Mouse (Mus musculus) midbrain, embryonic 14.5 days (tissue): ENCODE data around the gene Kcnip4. TPM values are rescaled to one million over a fixed set of nuclear protein-coding genes. Genes with fewer than 3 reads are reported as not detected.

ENCODE experiments used
- ATAC-seq: fragments of 200-750 bp; cut with Nextera tagmentation; 2 replicates; pipeline ENCODE4 v1.8.0; 2017; ENCODE audit warnings: moderate number of reproducible peaks, moderate library complexity; ENCODE audit not compliant: low FRiP score, low TSS enrichment
- DNase-seq: peaks from one replicate; pipeline ENCODE4 v3.0.0-alpha.2; 2015
- H3K27ac ChIP-seq: fragments of 300-500 bp; sonication (generic); replicated peaks from 2 replicates; pipeline ENCODE4 v1.5.1; 2014; ENCODE audit warnings: mild to moderate bottlenecking, low read depth, low read length, moderate library complexity
- H3K27me3 ChIP-seq: fragments of 300-500 bp; sonication (generic); 2 replicates; pipeline ENCODE4 v1.6.1; 2014; ENCODE audit warnings: low read length, control low read depth, mixed read lengths; ENCODE audit not compliant: control insufficient read depth, insufficient read depth
- H3K36me3 ChIP-seq: fragments of 300-500 bp; sonication (generic); 2 replicates; pipeline ENCODE4 v1.6.1; 2014; ENCODE audit warnings: low read length, control low read depth; ENCODE audit not compliant: control insufficient read depth, insufficient read depth
- H3K4me1 ChIP-seq: fragments of 300-500 bp; sonication (generic); 2 replicates; pipeline ENCODE4 v1.6.1; 2014; ENCODE audit warnings: mild to moderate bottlenecking, antibody characterized with exemption, low read length, control low read depth; ENCODE audit not compliant: control insufficient read depth, insufficient read depth
- H3K4me2 ChIP-seq: fragments of 300-500 bp; sonication (generic); 2 replicates; pipeline ENCODE4 v1.6.1; 2014; ENCODE audit warnings: mild to moderate bottlenecking, low read length, moderate library complexity
- H3K4me3 ChIP-seq: fragments of 300-500 bp; sonication (generic); replicated peaks from 2 replicates; pipeline ENCODE4 v1.5.1; 2014; ENCODE audit warnings: low read depth, low read length
- H3K9ac ChIP-seq: fragments of 300-500 bp; sonication (generic); replicated peaks from 2 replicates; pipeline ENCODE4 v1.6.1; 2014; ENCODE audit warnings: mild to moderate bottlenecking, low read length, moderate library complexity
- H3K9me3 ChIP-seq: fragments of 300-500 bp; sonication (generic); 2 replicates; pipeline ENCODE4 v1.6.1; 2016; ENCODE audit warnings: low read length, control low read depth, mixed read lengths; ENCODE audit not compliant: control insufficient read depth
- WGBS: fragments of 180-500 bp; shearing (Covaris S2); extraction: QIAGEN DNeasy Blood & Tissue Kit; methylation state at CpG from one replicate; pipeline ENCODE4 v1.1.7; 2014; 5-methylcytosine and 5-hydroxymethylcytosine counted together
- polyA plus RNA-seq: library from polyadenylated mRNA; unstranded; fragments of >200 nt; fragmentation: Nextera tagmentation; extraction: Ambion mirVana; gene quantifications from 2 replicates; pipeline ENCODE4 v1.2.1, GENCODE M21; 2014

The Kcnip4 gene
- polyA plus RNA-seq, 1 experiment from 2014 or later = 18.6 TPM

GRCm38 (mm10) chr5:48840971-48841370, 683.7 kb downstream of the Kcnip4 start:
- peaks cover 4% of the 10 kb centered on the region; the same call in 1 of the 2 replicates for H3K4me1 ChIP-seq
- DNase-seq (no peak), ATAC-seq (no peak)
- no peak overlapping the region for H3K27ac ChIP-seq
- H3K9ac ChIP-seq = no peak overlapping the region
- H3K27me3 ChIP-seq = no peaks in the 10 kb centered on the region
- no peaks in the 10 kb centered on the region for H3K36me3 ChIP-seq
- H3K4me2 ChIP-seq = no peak overlapping the region
- no peaks in the 10 kb centered on the region for H3K9me3 ChIP-seq
- no peak overlapping the region for H3K4me3 ChIP-seq
- 21% methylated on average over 2 of the region's 2 CpGs for WGBS

GRCm38 (mm10) chr5:48795526-48795925, 729.2 kb downstream of the Kcnip4 start:
- H3K27me3 ChIP-seq = no peaks in the 10 kb centered on the region
- H3K9me3 ChIP-seq = no peaks in the 10 kb centered on the region
- H3K4me2 ChIP-seq = no peak overlapping the region
- H3K4me1 ChIP-seq = no peaks in the 10 kb centered on the region
- no peak overlapping the region for H3K9ac ChIP-seq
- H3K36me3 ChIP-seq = no peaks in the 10 kb centered on the region
- 81% methylated on average over 1 of the region's 1 CpGs for WGBS
- H3K27ac ChIP-seq = no peak overlapping the region
- DNase-seq (no peak), ATAC-seq (no peak)
- no peak overlapping the region for H3K4me3 ChIP-seq

DNA sequence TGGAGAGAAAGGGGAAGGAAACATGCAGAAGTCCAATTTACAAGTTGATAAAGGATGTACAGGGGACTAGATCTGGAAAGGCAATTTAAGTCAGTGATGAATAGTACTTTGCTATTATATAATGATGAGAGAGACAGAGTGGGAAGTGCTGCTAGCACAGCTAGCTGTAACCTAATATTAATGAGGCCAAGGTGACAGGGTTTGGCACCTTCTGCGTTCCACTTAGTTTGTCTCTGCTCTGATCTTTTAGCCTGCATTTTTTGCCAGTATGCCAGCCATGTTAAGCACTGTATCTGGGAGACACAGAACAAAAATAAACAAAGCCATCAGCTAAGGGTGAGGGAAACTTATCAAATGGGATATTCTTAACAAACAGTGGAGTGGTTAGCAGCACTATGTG, 745.3 kb downstream of the Kcnip4 start:
- H3K36me3 ChIP-seq = no peaks in the 10 kb centered on the region
- no peaks in the 10 kb centered on the region for H3K4me1 ChIP-seq
- H3K9me3 ChIP-seq = no peaks in the 10 kb centered on the region
- H3K27me3 ChIP-seq = no peaks in the 10 kb centered on the region
- H3K9ac ChIP-seq = no peak overlapping the region
- no peak overlapping the region for H3K4me2 ChIP-seq
- DNase-seq (no peak), ATAC-seq (no peak)
- 68% methylated on average over 1 of the region's 1 CpGs for WGBS
- no peak overlapping the region for H3K27ac ChIP-seq
- H3K4me3 ChIP-seq = no peak overlapping the region

GRCm38 (mm10) chr5:48748613-48749012, 776.1 kb downstream of the Kcnip4 start:
- H3K4me2 ChIP-seq = no peak overlapping the region
- no peak overlapping the region for H3K27ac ChIP-seq
- H3K27me3 ChIP-seq = no peaks in the 10 kb centered on the region
- ATAC-seq = 0 out of 2 replicates have a peak, but pooled peaks have one; percentile 31
- H3K9ac ChIP-seq = no peak overlapping the region
- no peaks in the 10 kb centered on the region for H3K9me3 ChIP-seq
- no peak for DNase-seq
- H3K4me3 ChIP-seq = no peak overlapping the region
- no peaks in the 10 kb centered on the region for H3K4me1 ChIP-seq
- H3K36me3 ChIP-seq = no peaks in the 10 kb centered on the region

GRCm38 (mm10) chr5:48737640-48738039, 787.1 kb downstream of the Kcnip4 start:
- Histone ChIP-seq H3K4me3 (no peak overlapping the region), H3K4me1 (no peaks in the 10 kb centered on the region), H3K27ac (no peak overlapping the region), H3K9me3 (no peaks in the 10 kb centered on the region), H3K9ac (no peak overlapping the region), H3K27me3 (no peaks in the 10 kb centered on the region), H3K36me3 (no peaks in the 10 kb centered on the region), H3K4me2 (no peak overlapping the region)
- DNase-seq (peak; percentile 54), ATAC-seq (peak; percentile 50; the same call in 1 of the 2 replicates)
- WGBS = 58% methylated on average over 2 of the region's 2 CpGs

DNA sequence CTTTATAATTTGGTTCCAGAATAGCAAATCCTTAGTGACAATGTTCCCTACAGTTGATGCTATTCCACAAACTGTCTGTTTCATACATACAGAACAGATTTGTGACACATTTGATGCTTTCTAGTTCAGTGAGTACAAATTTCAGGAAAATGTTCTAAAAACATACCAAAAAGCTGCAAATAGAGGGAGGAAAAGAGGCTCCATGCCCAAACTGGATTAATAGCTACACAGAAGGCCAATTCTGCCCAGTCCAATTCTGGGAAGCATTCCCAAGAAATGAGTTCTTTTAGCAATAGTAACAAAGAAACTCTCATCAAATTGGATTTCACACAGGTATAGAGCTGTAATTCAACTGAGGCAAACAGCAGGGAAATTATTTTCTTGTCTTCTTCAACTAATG, 806.5 kb downstream of the Kcnip4 start:
- no peak overlapping the region for H3K9ac ChIP-seq
- H3K27ac ChIP-seq = no peak overlapping the region
- no peaks in the 10 kb centered on the region for H3K4me1 ChIP-seq
- H3K4me3 ChIP-seq = no peak overlapping the region
- H3K9me3 ChIP-seq = no peaks in the 10 kb centered on the region
- no peak overlapping the region for H3K4me2 ChIP-seq
- ATAC-seq (no peak), DNase-seq (no peak)
- no peaks in the 10 kb centered on the region for H3K36me3 ChIP-seq
- no peaks in the 10 kb centered on the region for H3K27me3 ChIP-seq

DNA sequence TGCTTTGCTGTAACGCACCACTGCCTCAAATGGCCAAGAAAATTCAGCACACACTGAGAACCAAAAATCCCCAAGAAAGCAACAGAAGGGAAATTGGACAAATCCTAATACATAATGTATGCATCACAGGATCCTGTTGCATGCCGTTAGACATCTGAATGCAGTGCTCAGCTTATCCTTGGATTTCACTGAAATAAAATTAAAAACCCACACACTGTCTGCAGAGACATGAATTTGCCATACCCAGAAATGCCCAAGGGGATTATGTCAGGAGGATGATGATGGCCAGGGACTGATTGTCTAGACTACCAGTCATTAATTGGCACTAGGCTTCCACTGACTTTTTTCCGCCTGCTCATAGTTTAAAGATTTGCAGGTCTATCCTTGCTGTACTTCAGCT, 818.7 kb downstream of the Kcnip4 start:
- Histone ChIP-seq H3K27ac (no peak overlapping the region), H3K27me3 (no peaks in the 10 kb centered on the region), H3K36me3 (no peaks in the 10 kb centered on the region), H3K9me3 (no peaks in the 10 kb centered on the region), H3K4me3 (no peak overlapping the region), H3K9ac (no peak overlapping the region), H3K4me1 (no peaks in the 10 kb centered on the region), H3K4me2 (no peak overlapping the region)
- DNase-seq (peak; percentile 28), ATAC-seq (no peak)
- WGBS = 58% methylated on average over 3 of the region's 3 CpGs

DNA sequence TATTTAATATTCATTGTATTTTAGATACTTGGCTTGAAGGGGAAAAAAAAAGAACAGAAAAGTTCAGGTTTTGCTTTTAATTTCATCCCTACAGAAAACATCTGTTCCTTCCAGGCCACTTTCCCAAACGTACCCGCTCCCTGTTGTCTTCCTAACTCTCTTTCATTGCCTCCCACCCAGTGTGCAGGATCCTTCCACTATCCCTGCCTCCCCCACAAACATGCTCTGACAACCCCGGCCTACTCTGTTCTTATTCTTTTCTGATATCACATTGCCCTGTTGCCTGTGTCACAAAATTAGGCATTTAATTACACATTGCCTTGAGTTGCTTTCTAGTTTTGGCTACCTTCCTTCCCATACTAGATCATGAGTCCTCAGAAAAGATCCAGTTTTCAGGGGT, 837.6 kb downstream of the Kcnip4 start:
- no peak for ATAC-seq
- no peak overlapping the region for H3K27ac ChIP-seq
- H3K4me2 ChIP-seq = no peak overlapping the region
- H3K4me3 ChIP-seq = no peak overlapping the region
- DNase-seq = no peak
- no peaks in the 10 kb centered on the region for H3K27me3 ChIP-seq
- WGBS = 88% methylated on average over 3 of the region's 3 CpGs
- H3K9ac ChIP-seq = no peak overlapping the region
- no peaks in the 10 kb centered on the region for H3K4me1 ChIP-seq
- no peaks in the 10 kb centered on the region for H3K36me3 ChIP-seq
- H3K9me3 ChIP-seq = no peaks in the 10 kb centered on the region

- Histone ChIP-seq H3K36me3 (no peaks in the 10 kb centered on the region), H3K4me1 (no peaks in the 10 kb centered on the region), H3K27me3 (no peaks in the 10 kb centered on the region), H3K9ac (no peak overlapping the region), H3K4me2 (no peak overlapping the region), H3K9me3 (no peaks in the 10 kb centered on the region), H3K4me3 (no peak overlapping the region), H3K27ac (no peak overlapping the region)
- DNase-seq (no peak), ATAC-seq (no peak)
- WGBS = 91% methylated on average over 8 of the region's 8 CpGs
Measured at GRCm38 (mm10) chr5:48679733-48680595, 844.7 kb downstream of the Kcnip4 start.
